Mouse (Mus musculus): ENCODE results near the gene Snx10.

DNA sequence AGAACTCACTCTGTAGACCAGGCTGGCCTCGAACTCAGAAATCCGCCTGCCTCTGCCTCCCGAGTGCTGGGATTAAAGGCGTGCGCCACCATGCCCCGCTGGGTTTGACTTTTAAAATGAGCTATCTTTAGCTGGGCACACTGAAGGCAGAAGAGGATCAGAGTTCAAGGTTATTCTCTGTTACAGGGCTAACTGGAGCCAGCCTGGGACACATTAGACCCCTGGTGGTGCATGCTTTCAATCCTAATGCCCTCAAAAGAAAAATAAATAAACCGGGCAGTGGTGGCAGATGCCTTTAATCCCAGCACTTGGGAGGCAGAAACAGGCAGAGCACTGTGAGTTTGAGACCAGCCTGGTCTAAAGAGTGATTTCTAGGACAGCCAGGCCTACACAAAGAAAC lies 8.8 kb upstream of the Snx10 start:
- TF ChIP-seq HCFC1 (IDR thresholded peaks at IDR 0.05; ENCODE audit: borderline replicate concordance, insufficient read depth, low read length) (no peak), ZC3H11A (IDR thresholded peaks at IDR 0.05; ENCODE audit: borderline replicate concordance, low read depth, low read length) (no peak), ZNF384 (IDR thresholded peaks at IDR 0.05; ENCODE audit: low read depth, low read length) (no peak), MAFK (IDR thresholded peaks at IDR 0.05; ENCODE audit: insufficient read depth, low read depth, low read length) (no peak), CHD2 (IDR thresholded peaks at IDR 0.05; ENCODE audit: low read depth, low read length) (no peak)

Data from ES-E14 (cell line).